Mouse (Mus musculus) liver, embryonic 16.5 days (tissue): ENCODE results near the gene Vps4b. TPM values are rescaled to one million over a fixed set of nuclear protein-coding genes. Genes with fewer than 3 reads are reported as not detected.

Source experiments
- ATAC-seq: fragments of 200-750 bp; cut with Nextera tagmentation; 2 replicates; pipeline ENCODE4 v1.8.0; 2017; ENCODE audit warnings: low read depth, mild to moderate bottlenecking, moderate number of reproducible peaks, moderate library complexity
- H3K27ac ChIP-seq: fragments of 300-500 bp; sonication (generic); 2 replicates; pipeline ENCODE4 v1.5.1; 2014; ENCODE audit warnings: mild to moderate bottlenecking, low read length
- H3K27me3 ChIP-seq: fragments of 300-500 bp; sonication (generic); 2 replicates; pipeline ENCODE4 v1.6.1; 2014; ENCODE audit warnings: low read depth, low read length, mixed read lengths; ENCODE audit not compliant: control insufficient read depth, insufficient read depth
- H3K36me3 ChIP-seq: fragments of 300-500 bp; sonication (generic); 2 replicates; pipeline ENCODE4 v1.6.1; 2014; ENCODE audit warnings: mild to moderate bottlenecking; ENCODE audit not compliant: control insufficient read depth, insufficient read depth
- H3K4me1 ChIP-seq: fragments of 300-500 bp; sonication (generic); 2 replicates; pipeline ENCODE4 v1.6.1; 2014; ENCODE audit warnings: low read depth, low read length, mixed read lengths; ENCODE audit not compliant: control insufficient read depth
- H3K4me2 ChIP-seq: fragments of 300-500 bp; sonication (generic); 2 replicates; pipeline ENCODE4 v1.6.1; 2014; ENCODE audit warnings: low read depth, low read length, mixed read lengths
- H3K4me3 ChIP-seq: fragments of 300-500 bp; sonication (generic); 2 replicates; pipeline ENCODE4 v1.5.1; 2014; ENCODE audit warnings: low read depth, mild to moderate bottlenecking, low read length
- H3K9ac ChIP-seq: fragments of 300-500 bp; sonication (generic); 2 replicates; pipeline ENCODE4 v1.6.1; 2014; ENCODE audit warnings: low read depth, low read length
- H3K9me3 ChIP-seq: fragments of 300-500 bp; sonication (generic); replicated peaks from 2 replicates; pipeline ENCODE4 v1.6.1; 2016; ENCODE audit warnings: low read length; ENCODE audit not compliant: control insufficient read depth
- WGBS: fragments of 180-500 bp; shearing (Covaris S2); extraction: QIAGEN DNeasy Blood & Tissue Kit; methylation state at CpG from one replicate; pipeline ENCODE4 v1.1.7; 2014; ENCODE audit not compliant: insufficient replicate concordance; 5-methylcytosine and 5-hydroxymethylcytosine counted together
- polyA plus RNA-seq: library from polyadenylated mRNA; unstranded; fragments of >200 nt; fragmentation: Nextera tagmentation; extraction: Ambion mirVana; gene quantifications from 2 replicates; pipeline ENCODE4 v1.2.1, GENCODE M21; 2015

Vps4b gene
- 22.6 and 23.3 TPM in 2 replicates for polyA plus RNA-seq

- WGBS, result under 1% methylated on average over 23 of the region's 23 CpGs
- peak; percentile 98 for ATAC-seq
These were observed at the start of gene Vps4b for GRCm38 (mm10) chr1:106796542-106796924. Gene Vps4b, minus strand, starts transcription at chr1:106796728.

GRCm38 (mm10) chr1:106828784-106829183, 32.3 kb upstream of the Vps4b start:
- Histone ChIP-seq H3K4me3 (no peak overlapping the region), H3K27me3 (no peaks in the 10 kb centered on the region), H3K36me3 (no peaks in the 10 kb centered on the region), H3K4me2 (no peak overlapping the region), H3K9me3 (no peaks in the 10 kb centered on the region), H3K4me1 (no peaks in the 10 kb centered on the region), H3K9ac (no peak overlapping the region), H3K27ac (no peak overlapping the region)
- WGBS, result 32% methylated on average over 4 of the region's 4 CpGs
- no peak for ATAC-seq

More at GRCm38 (mm10) chr1:106796542-106796924, at the start of gene Vps4b:
- Histone ChIP-seq H3K27ac (peak within 1 kb of the TSS; percentile 91), H3K4me2 (peak within 1 kb of the TSS; percentile 75), H3K9ac (peak within 1 kb of the TSS; percentile 99), H3K27me3 (no peaks in the 10 kb centered on the region), H3K9me3 (no peaks in the 10 kb centered on the region), H3K4me3 (peak within 1 kb of the TSS; percentile 100), H3K4me1 (peaks cover 5% of the 10 kb centered on the region), H3K36me3 (no peaks in the 10 kb centered on the region)

GRCm38 (mm10) chr1:106822297-106822696, 25.8 kb upstream of the Vps4b start:
- ATAC-seq, result no peak
- Histone ChIP-seq H3K4me1 (no peaks in the 10 kb centered on the region), H3K27ac (no peak overlapping the region), H3K4me3 (no peak overlapping the region), H3K27me3 (no peaks in the 10 kb centered on the region), H3K9ac (no peak overlapping the region), H3K4me2 (no peak overlapping the region), H3K9me3 (no peaks in the 10 kb centered on the region), H3K36me3 (no peaks in the 10 kb centered on the region)
- 49% methylated on average over 3 of the region's 3 CpGs for WGBS

GRCm38 (mm10) chr1:106818323-106818722, 21.8 kb upstream of the Vps4b start:
- ATAC-seq, result no peak
- Histone ChIP-seq H3K36me3 (no peaks in the 10 kb centered on the region), H3K27me3 (no peaks in the 10 kb centered on the region), H3K4me2 (no peak overlapping the region), H3K4me1 (no peaks in the 10 kb centered on the region), H3K9me3 (no peaks in the 10 kb centered on the region), H3K9ac (no peak overlapping the region), H3K27ac (no peak overlapping the region), H3K4me3 (no peak overlapping the region)
- 6% methylated on average over 4 of the region's 4 CpGs for WGBS

GRCm38 (mm10) chr1:106816766-106817165, 20.2 kb upstream of the Vps4b start:
- no peak overlapping the region for H3K4me3 ChIP-seq
- 70% methylated on average over 11 of the region's 11 CpGs for WGBS
- no peak for ATAC-seq
- no peak overlapping the region for H3K9ac ChIP-seq
- no peaks in the 10 kb centered on the region for H3K36me3 ChIP-seq
- H3K27ac ChIP-seq, result no peak overlapping the region
- no peaks in the 10 kb centered on the region for H3K9me3 ChIP-seq
- no peaks in the 10 kb centered on the region for H3K27me3 ChIP-seq
- H3K4me1 ChIP-seq, result no peaks in the 10 kb centered on the region
- no peak overlapping the region for H3K4me2 ChIP-seq

GRCm38 (mm10) chr1:106815265-106815664, 18.7 kb upstream of the Vps4b start:
- Histone ChIP-seq H3K36me3 (no peaks in the 10 kb centered on the region), H3K4me2 (no peak overlapping the region), H3K9me3 (no peaks in the 10 kb centered on the region), H3K27me3 (no peaks in the 10 kb centered on the region), H3K9ac (no peak overlapping the region), H3K4me3 (no peak overlapping the region), H3K27ac (no peak overlapping the region), H3K4me1 (no peaks in the 10 kb centered on the region)
- WGBS, result 30% methylated on average over 6 of the region's 6 CpGs
- no peak for ATAC-seq

- WGBS, result 26% methylated on average over 5 of the region's 5 CpGs
- no peak overlapping the region for H3K9ac ChIP-seq
- H3K4me2 ChIP-seq, result no peak overlapping the region
- no peaks in the 10 kb centered on the region for H3K9me3 ChIP-seq
- no peaks in the 10 kb centered on the region for H3K27me3 ChIP-seq
- no peaks in the 10 kb centered on the region for H3K4me1 ChIP-seq
- H3K27ac ChIP-seq, result no peak overlapping the region
- no peaks in the 10 kb centered on the region for H3K36me3 ChIP-seq
- no peak for ATAC-seq
- no peak overlapping the region for H3K4me3 ChIP-seq
These were observed 18.3 kb upstream of the Vps4b start for GRCm38 (mm10) chr1:106814864-106815263.

GRCm38 (mm10) chr1:106799931-106800330, 3.4 kb upstream of the Vps4b start:
- Histone ChIP-seq H3K27me3 (no peaks in the 10 kb centered on the region), H3K4me1 (peaks cover 3% of the 10 kb centered on the region), H3K4me2 (no peak overlapping the region), H3K4me3 (no peak overlapping the region), H3K36me3 (no peaks in the 10 kb centered on the region), H3K27ac (no peak overlapping the region), H3K9ac (no peak overlapping the region), H3K9me3 (no peaks in the 10 kb centered on the region)
- ATAC-seq, result no peak
- WGBS, result 72% methylated on average over 3 of the region's 3 CpGs

GRCm38 (mm10) chr1:106799406-106799805, 2.9 kb upstream of the Vps4b start:
- no peaks in the 10 kb centered on the region for H3K27me3 ChIP-seq
- H3K9ac ChIP-seq, result no peak overlapping the region
- peaks cover 3% of the 10 kb centered on the region for H3K4me1 ChIP-seq
- no peaks in the 10 kb centered on the region for H3K36me3 ChIP-seq
- no peak overlapping the region for H3K4me2 ChIP-seq
- 35% methylated on average over 1 of the region's 1 CpGs for WGBS
- H3K9me3 ChIP-seq, result no peaks in the 10 kb centered on the region
- no peak overlapping the region for H3K4me3 ChIP-seq
- no peak for ATAC-seq
- H3K27ac ChIP-seq, result no peak overlapping the region
